Mouse (Mus musculus) MEL (cell line): ENCODE results near the gene Nr3c2. TPM values are rescaled to one million over a fixed set of nuclear protein-coding genes. Genes with fewer than 3 reads are reported as not detected.

Source experiments
- DNase-seq: peaks from one replicate; pipeline ENCODE4 v3.0.0; 2011; ENCODE audit warnings: low read depth, low spot score
- H3K27ac ChIP-seq: 2 replicates; pipeline ENCODE4 v1.5.1; 2012; ENCODE audit warnings: low read depth, mild to moderate bottlenecking, control low read depth, low read length, moderate library complexity; ENCODE audit not compliant: control insufficient read depth
- H3K27me3 ChIP-seq, 2 experiments: fragments of 150-350 bp in 1 of 2; sonication (generic) in 1 of 2; 2 replicates each; pipeline ENCODE4 v1.6.1; 2012; ENCODE audit warnings: low read length in 2 of 2, mild to moderate bottlenecking in 2 of 2, improper control_type of control experiment in 1 of 2, moderate library complexity in 1 of 2; ENCODE audit not compliant: insufficient read depth in 2 of 2, control insufficient read depth in 1 of 2
- H3K36me3 ChIP-seq, 2 experiments: 2 replicates each; pipeline ENCODE4 v1.6.1; 2012 to 2014; ENCODE audit warnings: low read length in 2 of 2, improper control_type of control experiment in 1 of 2, inconsistent platforms in 1 of 2, mild to moderate bottlenecking in 1 of 2; ENCODE audit not compliant: insufficient read depth in 2 of 2, control insufficient read depth in 1 of 2
- H3K4me1 ChIP-seq, 2 experiments: fragments of 150-350 bp in 1 of 2; sonication (generic) in 1 of 2; 2 replicates each; pipeline ENCODE4 v1.6.1; 2012; ENCODE audit warnings: low read length in 2 of 2, improper control_type of control experiment in 1 of 2, mild to moderate bottlenecking in 1 of 2; ENCODE audit not compliant: insufficient read depth in 2 of 2, control insufficient read depth in 1 of 2
- H3K4me3 ChIP-seq, 2 experiments: fragments of 150-350 bp in 1 of 2; sonication (generic) in 1 of 2; 2 replicates each; pipeline ENCODE4 v1.5.1; 2012; ENCODE audit warnings: low read depth in 2 of 2, low read length in 2 of 2, mild to moderate bottlenecking in 2 of 2, moderate library complexity in 2 of 2, control low read depth in 1 of 2, improper control_type of control experiment in 1 of 2; ENCODE audit not compliant: control insufficient read depth in 1 of 2, insufficient read depth in 1 of 2
- H3K79me2 ChIP-seq: 2 replicates; pipeline ENCODE4 v1.6.1; 2012; ENCODE audit warnings: mild to moderate bottlenecking, low read length, moderate library complexity; ENCODE audit not compliant: control insufficient read depth, poor library complexity, insufficient read depth
- H3K9ac ChIP-seq: 2 replicates; pipeline ENCODE4 v1.6.1; 2012; ENCODE audit warnings: low read depth, mild to moderate bottlenecking, control low read depth, low read length, moderate library complexity; ENCODE audit not compliant: control insufficient read depth, poor library complexity, severe bottlenecking
- H3K9me3 ChIP-seq: fragments of 150-350 bp; sonication (generic); replicated peaks from 2 replicates; pipeline ENCODE4 v1.6.1; 2012; ENCODE audit warnings: mild to moderate bottlenecking, low read length, improper control_type of control experiment, moderate library complexity; ENCODE audit not compliant: insufficient read depth
- BHLHE40 ChIP-seq: IDR thresholded peaks from 2 replicates; pipeline ENCODE4 v1.6.1; 2012; ENCODE audit warnings: low read depth, mild to moderate bottlenecking, inconsistent platforms, low read length, improper control_type of control experiment, borderline replicate concordance
- CHD1 ChIP-seq: IDR thresholded peaks from 2 replicates; pipeline ENCODE4 v1.6.1; 2012; ENCODE audit warnings: low read depth, mild to moderate bottlenecking, inconsistent platforms, low read length, improper control_type of control experiment
- CHD2 ChIP-seq: IDR thresholded peaks from 2 replicates; pipeline ENCODE4 v1.6.1; 2011; ENCODE audit warnings: low read length, improper control_type of control experiment
- CTCF ChIP-seq, 3 experiments: IDR thresholded peaks in 2 of 3; conservative IDR thresholded peaks in 1 of 3; 2 replicates each; pipeline ENCODE4 v1.5.1; 2011 to 2012; ENCODE audit warnings: low read length in 3 of 3, low read depth in 2 of 3, mild to moderate bottlenecking in 2 of 3, improper control_type of control experiment in 1 of 3, inconsistent platforms in 1 of 3, mixed read lengths in 1 of 3, moderate library complexity in 1 of 3; ENCODE audit not compliant: control insufficient read depth in 1 of 3, insufficient read depth in 1 of 3, poor library complexity in 1 of 3, severe bottlenecking in 1 of 3
- E2F4 ChIP-seq: IDR thresholded peaks from 2 replicates; pipeline ENCODE4 v1.6.1; 2011; ENCODE audit warnings: low read depth, low read length, improper control_type of control experiment, borderline replicate concordance
- ELF1 ChIP-seq: IDR thresholded peaks from 2 replicates; pipeline ENCODE4 v1.6.1; 2014; ENCODE audit warnings: low read depth, mild to moderate bottlenecking, inconsistent platforms, low read length, improper control_type of control experiment, moderate library complexity
- EP300 ChIP-seq, 2 experiments: IDR thresholded peaks; 2 replicates each; pipeline ENCODE4 v1.6.1; 2011; ENCODE audit warnings: improper control_type of control experiment in 2 of 2, low read length in 2 of 2, low read depth in 1 of 2, mild to moderate bottlenecking in 1 of 2
- ETS1 ChIP-seq: IDR thresholded peaks from 2 replicates; pipeline ENCODE4 v1.6.1; 2012; ENCODE audit warnings: low read depth, mild to moderate bottlenecking, inconsistent platforms, low read length, improper control_type of control experiment, moderate library complexity
- GABPA ChIP-seq: IDR thresholded peaks from 2 replicates; pipeline ENCODE4 v1.6.1; 2012; ENCODE audit warnings: low read depth, mild to moderate bottlenecking, inconsistent platforms, low read length, improper control_type of control experiment, moderate library complexity
- GATA1 ChIP-seq: IDR thresholded peaks from 2 replicates; pipeline ENCODE4 v1.6.1; 2011; ENCODE audit warnings: low read depth, low read length, improper control_type of control experiment
- HCFC1 ChIP-seq: IDR thresholded peaks from 2 replicates; pipeline ENCODE4 v1.6.1; 2012; ENCODE audit warnings: low read depth, mild to moderate bottlenecking, inconsistent platforms, low read length, improper control_type of control experiment, moderate library complexity
- JUND ChIP-seq: IDR thresholded peaks from 2 replicates; pipeline ENCODE4 v1.6.1; 2011; ENCODE audit warnings: low read depth, mild to moderate bottlenecking, improper control_type of control experiment, low read length
- MAFK ChIP-seq: IDR thresholded peaks from 2 replicates; pipeline ENCODE4 v1.6.1; 2011; ENCODE audit warnings: low read depth, mild to moderate bottlenecking, low read length, improper control_type of control experiment, borderline replicate concordance
- MAX ChIP-seq: IDR thresholded peaks from 2 replicates; pipeline ENCODE4 v1.6.1; 2011; ENCODE audit warnings: low read length, improper control_type of control experiment
- MAZ ChIP-seq: IDR thresholded peaks from 2 replicates; pipeline ENCODE4 v1.6.1; 2012; ENCODE audit warnings: low read depth, mild to moderate bottlenecking, inconsistent platforms, low read length, improper control_type of control experiment
- MEF2A ChIP-seq: IDR thresholded peaks from 2 replicates; pipeline ENCODE4 v1.6.1; 2014; ENCODE audit warnings: low read depth, mild to moderate bottlenecking, inconsistent platforms, low read length, improper control_type of control experiment; ENCODE audit not compliant: poor library complexity, insufficient replicate concordance, severe bottlenecking; ENCODE audit errors: extremely low read depth
- MXI1 ChIP-seq: IDR thresholded peaks from 2 replicates; pipeline ENCODE4 v1.6.1; 2011; ENCODE audit warnings: mild to moderate bottlenecking, low read depth, low read length, improper control_type of control experiment
- MYB ChIP-seq: IDR thresholded peaks from 2 replicates; pipeline ENCODE4 v1.6.1; 2011; ENCODE audit warnings: mild to moderate bottlenecking, low read depth, low read length, improper control_type of control experiment
- MYC ChIP-seq: IDR thresholded peaks from 2 replicates; pipeline ENCODE4 v1.6.1; 2011; ENCODE audit warnings: low read depth, mild to moderate bottlenecking, low read length, improper control_type of control experiment, moderate library complexity
- NELFE ChIP-seq: IDR thresholded peaks from 2 replicates; pipeline ENCODE4 v1.6.1; 2011; ENCODE audit warnings: low read depth, low read length, improper control_type of control experiment
- NRF1 ChIP-seq: IDR thresholded peaks from 2 replicates; pipeline ENCODE4 v1.6.1; 2014; ENCODE audit warnings: low read depth, mild to moderate bottlenecking, inconsistent platforms, low read length, improper control_type of control experiment, moderate library complexity; ENCODE audit not compliant: poor library complexity, insufficient read depth, severe bottlenecking
- POLR2A ChIP-seq, 2 experiments: IDR thresholded peaks; 2 replicates each; pipeline ENCODE4 v1.6.1; 2011 to 2012; ENCODE audit warnings: low read length in 2 of 2, mild to moderate bottlenecking in 2 of 2, control low read depth in 1 of 2, improper control_type of control experiment in 1 of 2, low read depth in 1 of 2, moderate library complexity in 1 of 2; ENCODE audit not compliant: control insufficient read depth in 1 of 2, insufficient read depth in 1 of 2, poor library complexity in 1 of 2
- POLR2AphosphoS2 ChIP-seq: IDR thresholded peaks from 2 replicates; pipeline ENCODE4 v1.6.1; 2011; ENCODE audit warnings: low read length, improper control_type of control experiment
- RAD21 ChIP-seq: IDR thresholded peaks from 2 replicates; pipeline ENCODE4 v1.6.1; 2011; ENCODE audit warnings: mild to moderate bottlenecking, low read depth, low read length, improper control_type of control experiment
- RCOR1 ChIP-seq: IDR thresholded peaks from 2 replicates; pipeline ENCODE4 v1.6.1; 2012; ENCODE audit warnings: low read depth, mild to moderate bottlenecking, inconsistent platforms, low read length, improper control_type of control experiment
- SIN3A ChIP-seq: IDR thresholded peaks from 2 replicates; pipeline ENCODE4 v1.6.1; 2012; ENCODE audit warnings: low read length, improper control_type of control experiment, inconsistent platforms
- SMC3 ChIP-seq: IDR thresholded peaks from 2 replicates; pipeline ENCODE4 v1.6.1; 2011; ENCODE audit warnings: low read depth, low read length, improper control_type of control experiment
- TAL1 ChIP-seq: IDR thresholded peaks from 2 replicates; pipeline ENCODE4 v1.6.1; 2012; ENCODE audit warnings: mild to moderate bottlenecking, inconsistent platforms, low read length, moderate library complexity, mixed read lengths
- TBP ChIP-seq: IDR thresholded peaks from 2 replicates; pipeline ENCODE4 v1.8.0; 2011; ENCODE audit warnings: low read depth, low read length, improper control_type of control experiment
- TCF12 ChIP-seq: IDR thresholded peaks from 2 replicates; pipeline ENCODE4 v1.6.1; 2014; ENCODE audit warnings: low read depth, mild to moderate bottlenecking, inconsistent platforms, low read length, improper control_type of control experiment, moderate library complexity
- UBTF ChIP-seq: IDR thresholded peaks from 2 replicates; pipeline ENCODE4 v1.6.1; 2012; ENCODE audit warnings: low read depth, mild to moderate bottlenecking, inconsistent platforms, low read length, improper control_type of control experiment, moderate library complexity, borderline replicate concordance; ENCODE audit not compliant: insufficient read depth
- USF1 ChIP-seq: IDR thresholded peaks from 2 replicates; pipeline ENCODE4 v1.6.1; 2014; ENCODE audit warnings: low read depth, mild to moderate bottlenecking, inconsistent platforms, low read length, improper control_type of control experiment, moderate library complexity
- USF2 ChIP-seq, 2 experiments: IDR thresholded peaks; 2 replicates each; pipeline ENCODE4 v1.6.1; 2011 to 2012; ENCODE audit warnings: improper control_type of control experiment in 2 of 2, low read length in 2 of 2, borderline replicate concordance in 1 of 2, inconsistent platforms in 1 of 2, low read depth in 1 of 2, mild to moderate bottlenecking in 1 of 2; ENCODE audit not compliant: insufficient read depth in 1 of 2
- ZC3H11A ChIP-seq: IDR thresholded peaks from 2 replicates; pipeline ENCODE4 v1.6.1; 2012; ENCODE audit warnings: low read depth, mild to moderate bottlenecking, inconsistent platforms, low read length, improper control_type of control experiment
- ZKSCAN1 ChIP-seq: IDR thresholded peaks from 2 replicates; pipeline ENCODE4 v1.6.1; 2012; ENCODE audit warnings: low read depth, mild to moderate bottlenecking, inconsistent platforms, low read length, improper control_type of control experiment, moderate library complexity
- ZMIZ1 ChIP-seq: IDR thresholded peaks from 2 replicates; pipeline ENCODE4 v1.6.1; 2012; ENCODE audit warnings: low read depth, mild to moderate bottlenecking, inconsistent platforms, low read length, improper control_type of control experiment, moderate library complexity
- ZNF384 ChIP-seq: IDR thresholded peaks from 2 replicates; pipeline ENCODE4 v1.6.1; 2012; ENCODE audit warnings: low read depth, mild to moderate bottlenecking, inconsistent platforms, low read length, improper control_type of control experiment
- polyA plus RNA-seq, 2 experiments: library from polyadenylated mRNA; stranded (reverse) in 1 of 2; unstranded in 1 of 2; fragments of >175 nt in 1 of 2; fragments of >200 nt in 1 of 2; gene quantifications; 2 replicates each; pipeline versions ENCODE4 v1.2.1 to v1.2.4; 2012; ENCODE audit warnings: low replicate concordance in 2 of 2, low read depth in 1 of 2; ENCODE audit not compliant: insufficient read length in 2 of 2, insufficient read depth in 1 of 2, missing spikeins in 1 of 2
- total RNA-seq: library from RNA; depleted of rRNA; stranded (reverse); fragments of 300-350 nt; gene quantifications from 2 replicates; pipeline ENCODE4 v1.2.3, GENCODE M21; 2012

The Nr3c2 gene
- total and polyA plus RNA-seq, 3 experiments = 1.0 to 1.5 TPM; not detected in 1

GRCm38 (mm10) chr8:77044849-77045248 lies 145.6 kb downstream of the Nr3c2 start:
- 0 out of 2 replicates have a peak overlapping the region, but pooled peaks have one; percentile 22 for H3K9ac ChIP-seq
- no peaks in the 10 kb centered on the region for H3K27me3 ChIP-seq
- H3K36me3 ChIP-seq = peaks cover 0 to 11% of the 10 kb centered on the region in 2 experiments; a peak in 2 of 4 replicates
- no peaks in the 10 kb centered on the region for H3K79me2 ChIP-seq
- DNase-seq = peak; percentile 73
- peak overlapping the region in 1 of 2 experiments; percentile 5; a peak in 1 of 4 replicates for H3K4me3 ChIP-seq
- H3K27ac ChIP-seq = 0 out of 2 replicates have a peak overlapping the region, but pooled peaks have one; percentile 23
- no peaks in the 10 kb centered on the region for H3K9me3 ChIP-seq
- H3K4me1 ChIP-seq = peaks cover 11 to 13% of the 10 kb centered on the region in 2 experiments
- TF ChIP-seq TCF12 = peak; percentile 97
- TF ChIP-seq MYB = no peak
- TF ChIP-seq CHD1 = no peak
- no peak for TF ChIP-seq JUND
- TF ChIP-seq ZNF384 = no peak
- TF ChIP-seq NRF1 = no peak; the same call in 1 of the 2 replicates
- TF ChIP-seq MEF2A = peak; percentile 50; the same call in 1 of the 2 replicates
- TF ChIP-seq MAZ = no peak
- no peak for TF ChIP-seq RAD21
- TF ChIP-seq BHLHE40 = peak; percentile 100
- no peak for TF ChIP-seq SMC3
- no peak for TF ChIP-seq POLR2AphosphoS2
- no peak for TF ChIP-seq NELFE
- TF ChIP-seq ZKSCAN1 = no peak
- TF ChIP-seq ZC3H11A = no peak
- TF ChIP-seq USF1 = peak; percentile 84
- TF ChIP-seq GABPA = no peak
- TF ChIP-seq MYC = peak; percentile 97
- TF ChIP-seq POLR2A (IDR thresholded peaks at IDR 0.05; ENCODE audit: control insufficient read depth in 1 of 2, insufficient read depth in 1 of 2, low read depth in 1 of 2, low read length in 2 of 2, poor library complexity in 1 of 2) = no peak
- TF ChIP-seq UBTF = no peak
- TF ChIP-seq CTCF (IDR thresholded peaks at IDR 0.05 in 2 of 3, conservative IDR thresholded peaks at IDR 0.05 in 1 of 3; ENCODE audit: control insufficient read depth in 1 of 3, insufficient read depth in 1 of 3, low read depth in 2 of 3, low read length in 3 of 3, poor library complexity in 1 of 3, severe bottlenecking in 1 of 3) = no peak
- no peak for TF ChIP-seq TBP
- TF ChIP-seq SIN3A = peak; percentile 75
- TF ChIP-seq RCOR1 = peak; percentile 68; the same call in 1 of the 2 replicates
- peak; percentile 81 for TF ChIP-seq TAL1
- TF ChIP-seq GATA1 = peak; percentile 95
- peak; percentile 98 for TF ChIP-seq MXI1
- TF ChIP-seq CHD2 = no peak
- TF ChIP-seq ZMIZ1 = no peak
- no peak for TF ChIP-seq HCFC1
- TF ChIP-seq MAFK = peak; percentile 18; the same call in 1 of the 2 replicates
- peak; percentile 93 for TF ChIP-seq ETS1
- TF ChIP-seq EP300 (IDR thresholded peaks at IDR 0.05; ENCODE audit: low read depth in 1 of 2, low read length in 2 of 2) = peak; percentile 82 to 95
- no peak for TF ChIP-seq E2F4
- TF ChIP-seq USF2 (IDR thresholded peaks at IDR 0.05; ENCODE audit: borderline replicate concordance in 1 of 2, insufficient read depth in 1 of 2, low read depth in 1 of 2, low read length in 2 of 2) = 0 out of 4 replicates have a peak, but pooled peaks of 1 of the 2 experiments have one; percentile 27
- TF ChIP-seq MAX = peak; percentile 98
- 0 out of 2 replicates have a peak, but pooled peaks have one; percentile 31 for TF ChIP-seq ELF1
